Mouse (Mus musculus) testis, postnatal 14 days (tissue): ENCODE data around the gene Dnah1.
A peak's percentile ranks its signal among the peaks of the same experiment; 100 is the strongest.

Experiments
- DNase-seq: peaks from one replicate; pipeline ENCODE4 v3.0.0; 2021; ENCODE audit warnings: low spot score

The Dnah1 gene

GRCm38 (mm10) chr14:31323849-31324792 is at the start of gene Dnah1:
Gene Dnah1, minus strand, starts transcription at chr14:31323896.
- DNase-seq = peak; percentile 47

DNA sequence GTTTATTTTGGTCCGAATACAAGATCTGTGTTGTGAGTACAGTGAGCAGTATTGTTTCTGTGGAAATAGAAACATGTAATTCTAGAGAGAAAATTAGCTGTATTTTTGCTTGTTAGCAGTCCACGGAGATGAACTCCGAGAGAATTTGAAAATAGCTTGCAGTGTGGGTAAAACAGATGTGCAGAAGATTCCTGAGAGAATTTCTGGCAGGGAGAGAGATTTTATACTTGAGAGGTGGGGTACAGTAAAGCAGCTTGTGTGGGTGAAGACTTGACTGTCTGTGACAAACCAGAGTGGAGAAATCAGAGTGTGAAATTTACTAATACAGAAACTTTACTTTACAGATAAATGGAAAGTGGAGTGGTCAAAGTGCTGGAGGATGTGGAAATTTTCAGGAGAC is 45.7 kb upstream of the Dnah1 start:
- DNase-seq = no peak

GRCm38 (mm10) chr14:31367951-31368350 is 44.3 kb upstream of the Dnah1 start:
- no peak for DNase-seq

- no peak for DNase-seq
These were observed 41.7 kb upstream of the Dnah1 start for GRCm38 (mm10) chr14:31365350-31365749.

DNA sequence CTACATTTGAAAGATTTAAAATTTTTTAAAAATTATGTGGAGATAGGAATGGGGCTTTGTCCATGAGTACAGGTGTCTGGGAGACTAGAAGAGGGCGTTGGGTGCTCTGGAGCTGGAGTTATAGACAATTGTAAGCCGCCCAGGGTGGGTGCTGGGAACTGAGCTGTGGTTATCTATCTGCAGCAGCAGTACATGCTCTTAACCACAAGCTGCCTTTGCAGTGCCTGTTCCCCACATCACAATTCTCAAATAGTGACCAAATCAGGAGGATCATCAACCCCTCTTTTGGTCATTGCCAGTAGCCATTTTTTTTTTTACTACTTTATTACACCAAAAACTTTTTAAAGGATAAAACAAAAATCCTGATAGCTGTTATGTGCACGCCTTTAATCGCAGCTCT is 40.9 kb upstream of the Dnah1 start:
- DNase-seq = no peak

- no peak for DNase-seq
These were observed 38.5 kb upstream of the Dnah1 start for GRCm38 (mm10) chr14:31362236-31362635.

- DNase-seq = no peak
These were observed 21.7 kb upstream of the Dnah1 start for GRCm38 (mm10) chr14:31345367-31345766.

- no peak for DNase-seq
These were observed 19.5 kb upstream of the Dnah1 start for GRCm38 (mm10) chr14:31343241-31343640.

- no peak for DNase-seq
These were observed 14.3 kb upstream of the Dnah1 start for GRCm38 (mm10) chr14:31337947-31338346.

DNA sequence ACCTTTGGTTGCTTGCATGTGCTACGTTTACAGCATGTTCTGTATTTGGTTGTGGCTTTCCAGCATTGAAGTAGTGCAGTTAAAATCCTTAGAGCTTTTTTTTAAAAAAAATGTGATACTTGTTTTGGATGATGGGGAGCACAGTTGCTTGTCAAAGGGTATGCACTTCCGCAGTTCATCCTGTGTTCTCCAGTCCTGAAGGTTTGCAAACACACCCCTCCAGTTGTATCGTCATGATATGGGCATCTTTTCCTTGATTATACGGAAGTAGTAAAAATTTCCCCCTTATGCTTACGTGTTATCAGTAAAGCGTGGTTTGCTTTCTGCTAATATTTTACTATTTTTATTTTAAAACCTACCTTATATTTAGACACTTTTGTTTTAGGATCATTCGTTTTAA is 13.7 kb upstream of the Dnah1 start:
- no peak for DNase-seq

GRCm38 (mm10) chr14:31336369-31337155 is 12.9 kb upstream of the Dnah1 start, which contains the start of gene Capn7:
Gene Capn7, plus strand, starts transcription at chr14:31336638.
- peak; percentile 98 for DNase-seq

DNA sequence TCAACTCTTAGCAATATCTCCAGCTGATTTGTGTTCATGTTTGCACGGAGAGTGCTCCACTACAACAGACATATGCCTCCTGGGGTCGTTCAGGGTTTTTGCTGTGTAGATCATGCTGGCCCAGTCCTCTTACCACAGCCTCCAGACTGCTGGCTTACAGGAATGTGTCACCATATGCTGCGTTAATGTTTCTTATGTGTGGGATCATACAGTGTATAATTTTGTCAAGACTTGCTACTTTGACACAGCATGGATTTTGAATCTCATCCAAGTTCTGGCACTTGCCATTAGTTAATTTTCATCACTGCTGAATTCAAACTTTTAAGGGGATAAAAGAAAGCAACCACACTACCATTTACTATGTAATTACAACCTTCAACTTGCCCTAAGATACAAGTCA is 12.1 kb upstream of the Dnah1 start:
- DNase-seq = no peak

DNA sequence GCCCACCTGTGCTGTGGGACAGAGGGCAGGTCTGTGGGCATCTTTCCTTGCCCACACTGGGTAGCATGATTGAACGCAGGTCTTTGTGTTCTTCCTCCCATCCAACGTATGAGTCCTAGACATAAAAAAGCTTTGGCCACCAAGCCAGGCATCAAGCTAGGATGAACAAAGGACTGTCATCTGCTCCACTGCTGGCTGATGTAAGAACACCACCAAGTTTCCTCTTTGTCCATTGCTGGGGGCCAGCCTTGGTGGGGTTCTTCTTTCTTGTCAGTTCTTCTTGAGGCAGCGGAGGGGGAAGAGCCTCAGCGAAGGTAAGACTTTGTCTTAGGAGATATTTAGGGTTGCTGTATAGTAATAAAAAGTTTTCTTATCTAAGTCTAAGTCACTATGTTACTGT is 7.3 kb upstream of the Dnah1 start:
- DNase-seq = no peak

DNA sequence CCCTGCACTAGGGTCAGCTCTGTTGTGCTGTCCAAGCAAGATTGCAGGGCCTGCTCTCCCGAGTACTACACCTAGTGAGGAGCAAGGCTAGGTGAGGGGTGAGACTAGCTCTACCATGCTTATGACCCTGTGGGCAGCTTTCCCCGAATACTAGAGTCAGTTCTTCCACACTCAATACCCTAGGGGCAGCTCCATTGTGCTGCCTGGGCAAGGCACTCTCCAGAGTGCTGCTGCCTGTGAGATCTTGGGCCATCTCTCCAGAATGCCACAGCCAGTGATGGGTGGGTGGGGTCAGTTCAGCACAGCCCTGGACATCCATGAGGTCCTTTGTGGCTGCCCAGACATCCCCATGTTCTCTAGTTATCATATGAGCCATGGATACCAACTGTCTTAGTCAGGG is 6.0 kb upstream of the Dnah1 start:
- DNase-seq = no peak

GRCm38 (mm10) chr14:31327681-31328080 is 4.0 kb upstream of the Dnah1 start:
- DNase-seq = no peak

DNA sequence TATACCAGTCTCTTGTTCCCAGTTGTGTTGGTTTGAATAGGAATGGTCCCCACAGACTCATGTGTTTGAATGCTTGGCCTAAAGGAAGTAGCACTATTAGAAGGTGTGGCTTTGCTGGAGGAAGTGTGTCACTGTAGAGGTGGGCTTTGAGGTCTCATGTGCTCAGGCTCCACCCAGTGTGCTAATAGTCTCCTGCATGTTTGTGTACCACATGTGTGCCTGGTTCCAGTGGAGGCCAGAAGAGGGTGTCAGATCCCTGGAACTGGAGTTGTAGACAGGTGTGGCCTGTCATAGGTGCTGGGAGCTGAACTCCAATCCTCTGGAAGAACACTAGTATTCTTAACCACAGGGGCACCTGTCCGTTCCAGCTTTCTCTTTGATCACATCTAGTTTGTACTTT is 3.5 kb upstream of the Dnah1 start:
- DNase-seq = no peak

GRCm38 (mm10) chr14:31326770-31327169 is 3.1 kb upstream of the Dnah1 start:
- DNase-seq = no peak

DNA sequence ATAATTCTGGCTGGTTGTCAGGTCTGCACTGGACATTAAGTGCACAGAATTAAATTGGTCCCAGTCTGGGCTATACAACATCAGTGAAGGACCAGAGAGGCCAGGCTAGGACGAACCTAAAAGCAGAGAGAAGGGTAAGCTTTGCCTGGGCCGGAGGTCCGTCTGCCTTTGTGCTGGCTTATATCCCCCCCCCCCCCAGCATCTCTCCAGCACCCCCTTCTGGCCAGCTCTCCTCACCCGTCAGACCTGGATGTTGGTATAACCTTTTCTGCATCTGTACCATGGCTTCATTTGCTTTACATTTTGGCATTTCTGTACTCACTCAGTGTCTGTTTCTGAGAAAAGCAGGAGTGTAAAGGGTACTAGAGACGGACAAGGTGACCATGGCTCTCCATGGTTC is 1.9 kb upstream of the Dnah1 start:
- DNase-seq = no peak

DNA sequence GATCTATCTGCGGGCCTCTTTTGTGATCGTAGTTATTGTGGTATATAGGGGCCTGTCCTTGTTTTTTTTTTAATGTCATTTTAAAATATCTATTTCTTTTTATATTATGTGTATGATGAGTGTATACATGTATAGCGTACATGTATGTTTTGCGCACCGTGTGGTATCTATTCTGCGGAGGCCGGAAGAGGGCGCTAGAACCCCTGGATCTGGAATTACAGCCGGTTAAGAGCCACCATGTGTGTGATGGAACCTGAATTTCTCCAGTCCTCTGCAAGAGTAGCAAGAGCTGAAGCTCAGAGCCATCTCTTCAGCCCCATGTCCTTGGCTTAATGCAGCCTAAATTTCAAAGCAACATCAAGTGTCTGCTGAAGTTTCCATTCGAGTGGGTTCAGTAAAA is 1.2 kb upstream of the Dnah1 start:
- DNase-seq = no peak

DNA sequence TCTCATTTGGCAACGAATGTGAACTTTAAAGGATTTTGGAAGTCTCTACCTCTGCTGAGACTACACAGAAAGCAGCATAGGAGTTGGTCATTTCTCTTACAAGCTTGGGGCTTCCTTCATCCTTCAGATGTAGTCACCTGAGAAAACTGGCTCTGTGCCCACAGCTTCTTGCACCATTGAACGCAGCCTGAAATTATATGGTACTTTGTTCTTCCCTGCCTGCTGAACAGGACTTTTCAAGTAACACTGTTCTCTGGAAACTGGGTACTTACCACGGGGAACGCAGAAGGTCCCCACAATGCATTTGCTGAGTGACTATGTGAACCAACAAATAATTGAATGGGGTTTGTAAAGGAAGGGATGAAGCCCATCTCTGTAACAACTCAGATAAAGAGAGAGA is 507 bp downstream of the Dnah1 start:
- no peak for DNase-seq

- no peak for DNase-seq
These were observed 1.5 kb downstream of the Dnah1 start for GRCm38 (mm10) chr14:31322191-31322590.

DNA sequence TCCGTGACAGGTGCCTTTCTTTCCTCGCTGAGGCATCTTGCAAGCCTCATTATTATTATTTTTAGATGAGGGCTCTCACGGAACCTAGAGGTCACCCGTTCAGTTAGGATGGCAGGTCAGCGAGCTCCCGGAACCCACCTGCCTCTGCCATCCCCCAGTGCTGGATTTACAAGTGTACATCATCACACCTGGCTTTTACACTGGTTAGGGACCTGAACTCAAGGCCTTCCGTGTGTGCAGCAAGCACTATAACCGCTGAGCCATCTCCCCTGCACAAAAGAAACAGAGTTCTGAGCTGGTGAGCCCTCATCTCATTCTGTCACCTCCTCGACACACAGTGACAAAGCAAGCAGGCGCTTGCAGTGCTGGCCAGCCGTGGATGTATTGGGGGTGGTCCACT is 2.5 kb downstream of the Dnah1 start:
- no peak for DNase-seq

- no peak for DNase-seq
These were observed 4.2 kb downstream of the Dnah1 start for GRCm38 (mm10) chr14:31319546-31319945.
